Mouse (Mus musculus) E14TG2a.4 (cell line): ENCODE results near the gene Prg3.

Source experiments
- H3K27me3 ChIP-seq: 2 replicates; pipeline ENCODE4 v1.6.1; 2014; ENCODE audit warnings: low read length, control low read depth; ENCODE audit not compliant: insufficient read depth
- H3K36me3 ChIP-seq: 2 replicates; pipeline ENCODE4 v1.6.1; 2014; ENCODE audit warnings: low read length, control low read depth; ENCODE audit not compliant: insufficient read depth
- H3K4me1 ChIP-seq: replicated peaks from 2 replicates; pipeline ENCODE4 v1.6.1; 2014; ENCODE audit warnings: low read depth, low read length, control low read depth
- H3K4me3 ChIP-seq: replicated peaks from 2 replicates; pipeline ENCODE4 v1.5.1; 2014; ENCODE audit warnings: mild to moderate bottlenecking, low read length
- H3K9me3 ChIP-seq: 2 replicates; pipeline ENCODE4 v1.6.1; 2014; ENCODE audit warnings: low read length, control low read depth
- CTCF ChIP-seq: conservative IDR thresholded peaks from 2 replicates; pipeline ENCODE4 v1.5.1; 2014; ENCODE audit warnings: low read length
- NANOG ChIP-seq: IDR thresholded peaks from 2 replicates; pipeline ENCODE4 v1.6.1; 2014; ENCODE audit warnings: borderline replicate concordance, low read length, mixed read lengths
- POU5F1 ChIP-seq: IDR thresholded peaks from 2 replicates; pipeline ENCODE4 v1.6.1; 2014; ENCODE audit warnings: low read length, borderline replicate concordance

Prg3 gene

GRCm38 (mm10) chr2:84987930-84988329 lies at the start of gene Prg3:
Gene Prg3 (plus strand): TSS chr2:84988215.
- Histone ChIP-seq H3K4me3 (no peak within 1 kb of the TSS), H3K4me1 (no peaks in the 10 kb centered on the region), H3K27me3 (peaks cover 8% of the 10 kb centered on the region), H3K9me3 (no peaks in the 10 kb centered on the region), H3K36me3 (no peaks in the 10 kb centered on the region)
- TF ChIP-seq CTCF (no peak), POU5F1 (no peak), NANOG (no peak)

- Histone ChIP-seq H3K4me3 (no peak overlapping the region), H3K27me3 (peaks cover 21% of the 10 kb centered on the region), H3K36me3 (no peaks in the 10 kb centered on the region), H3K4me1 (no peaks in the 10 kb centered on the region), H3K9me3 (no peaks in the 10 kb centered on the region)
- TF ChIP-seq POU5F1: no peak
- TF ChIP-seq CTCF: no peak
- no peak for TF ChIP-seq NANOG
Measured at GRCm38 (mm10) chr2:84938249-84938946, 49.6 kb upstream of the Prg3 start.

- H3K4me3 ChIP-seq: no peak overlapping the region
- H3K36me3 ChIP-seq: no peaks in the 10 kb centered on the region
- TF ChIP-seq POU5F1 (no peak), NANOG (no peak), CTCF (no peak)
- peaks cover 21% of the 10 kb centered on the region for H3K27me3 ChIP-seq
- H3K4me1 ChIP-seq: no peaks in the 10 kb centered on the region
- no peaks in the 10 kb centered on the region for H3K9me3 ChIP-seq
Measured at GRCm38 (mm10) chr2:84939306-84939705, 48.7 kb upstream of the Prg3 start.

GRCm38 (mm10) chr2:84939711-84940110 lies 48.3 kb upstream of the Prg3 start:
- H3K27me3 ChIP-seq: peaks cover 21% of the 10 kb centered on the region
- no peak for TF ChIP-seq CTCF
- no peak for TF ChIP-seq POU5F1
- TF ChIP-seq NANOG: no peak
- no peaks in the 10 kb centered on the region for H3K36me3 ChIP-seq
- H3K9me3 ChIP-seq: no peaks in the 10 kb centered on the region
- H3K4me3 ChIP-seq: no peak overlapping the region
- H3K4me1 ChIP-seq: no peaks in the 10 kb centered on the region

GRCm38 (mm10) chr2:84941332-84941731 lies 46.7 kb upstream of the Prg3 start:
- Histone ChIP-seq H3K4me3 (no peak overlapping the region), H3K36me3 (no peaks in the 10 kb centered on the region), H3K27me3 (peaks cover 21% of the 10 kb centered on the region), H3K9me3 (no peaks in the 10 kb centered on the region), H3K4me1 (no peaks in the 10 kb centered on the region)
- TF ChIP-seq NANOG: no peak
- no peak for TF ChIP-seq POU5F1
- no peak for TF ChIP-seq CTCF

- peaks cover 18% of the 10 kb centered on the region for H3K27me3 ChIP-seq
- no peaks in the 10 kb centered on the region for H3K4me1 ChIP-seq
- no peaks in the 10 kb centered on the region for H3K36me3 ChIP-seq
- H3K4me3 ChIP-seq: no peak overlapping the region
- TF ChIP-seq NANOG (no peak), CTCF (no peak), POU5F1 (no peak)
- H3K9me3 ChIP-seq: no peaks in the 10 kb centered on the region
Measured at GRCm38 (mm10) chr2:84941795-84942194, 46.2 kb upstream of the Prg3 start.

- peaks cover 4% of the 10 kb centered on the region; the same call in 1 of the 2 replicates for H3K36me3 ChIP-seq
Measured at GRCm38 (mm10) chr2:84947154-84947771, 40.8 kb upstream of the Prg3 start.

GRCm38 (mm10) chr2:84948252-84948651 lies 39.8 kb upstream of the Prg3 start:
- Histone ChIP-seq H3K36me3 (peaks cover 4% of the 10 kb centered on the region; the same call in 1 of the 2 replicates), H3K27me3 (no peaks in the 10 kb centered on the region), H3K4me3 (no peak overlapping the region), H3K9me3 (no peaks in the 10 kb centered on the region), H3K4me1 (no peaks in the 10 kb centered on the region)
- TF ChIP-seq NANOG: no peak
- no peak for TF ChIP-seq CTCF
- TF ChIP-seq POU5F1: no peak

More at GRCm38 (mm10) chr2:84947154-84947771, 40.8 kb upstream of the Prg3 start:
- no peak for TF ChIP-seq CTCF
- no peak for TF ChIP-seq POU5F1
- no peak for TF ChIP-seq NANOG
- Histone ChIP-seq H3K4me1 (no peaks in the 10 kb centered on the region), H3K4me3 (no peak overlapping the region), H3K9me3 (no peaks in the 10 kb centered on the region), H3K27me3 (no peaks in the 10 kb centered on the region)

- Histone ChIP-seq H3K27me3 (no peaks in the 10 kb centered on the region), H3K4me3 (no peak overlapping the region), H3K36me3 (peaks cover 4% of the 10 kb centered on the region; the same call in 1 of the 2 replicates), H3K4me1 (no peaks in the 10 kb centered on the region), H3K9me3 (no peaks in the 10 kb centered on the region)
- TF ChIP-seq CTCF (no peak), NANOG (no peak), POU5F1 (no peak)
Measured at GRCm38 (mm10) chr2:84948721-84949120, 39.3 kb upstream of the Prg3 start.
